Comparison of ENCODE assay signal across 16 mouse cellular contexts in the genomic region with DNA sequence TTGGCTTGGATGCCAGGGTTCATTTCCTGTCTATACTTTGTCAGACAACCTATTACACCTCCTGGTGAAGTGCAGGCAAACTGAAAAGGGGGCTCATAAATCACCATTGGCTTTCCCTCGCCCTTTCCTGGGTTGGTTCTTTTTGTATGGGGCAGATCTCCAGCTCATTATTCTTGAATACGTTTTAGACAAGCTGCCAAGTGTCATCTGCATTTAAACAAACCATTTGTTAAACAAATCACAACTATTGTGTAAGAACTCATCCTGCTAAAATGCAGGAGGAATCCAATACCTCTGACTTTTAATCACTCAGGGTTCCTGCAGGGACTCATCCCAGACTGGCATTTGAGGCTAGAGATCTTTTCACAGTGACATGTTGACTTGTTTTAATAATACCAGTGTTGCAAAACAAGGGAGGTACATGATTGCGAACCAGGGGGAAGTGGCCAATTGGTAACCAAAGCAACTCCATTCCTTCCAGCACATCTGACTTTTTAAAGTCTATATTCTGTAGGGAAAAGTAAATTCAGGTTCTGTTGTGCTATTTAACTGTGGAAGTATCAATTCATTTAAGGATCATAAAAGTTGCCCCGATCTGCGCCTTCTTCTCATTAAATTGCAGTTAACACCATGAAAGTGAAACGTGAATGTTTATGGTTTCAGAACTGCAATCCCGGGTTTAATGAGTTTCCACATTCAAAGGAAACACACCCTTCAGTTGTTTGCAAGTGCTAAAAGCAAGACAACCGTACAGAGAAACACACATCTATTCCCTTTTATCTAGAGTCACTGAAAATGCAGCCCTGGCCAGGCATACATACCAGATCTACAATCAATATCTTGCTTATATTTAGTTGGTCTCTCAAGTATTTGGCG.
DNase-seq lines count a peak whose midpoint lies in the region; ATAC-seq and TF ChIP-seq lines count a peak whose summit lies in the region.
"Had no signal": no experiment of that assay in that cellular context is flagged by ENCODE, and none has a peak within 500 bp of the region (broad histone marks: within the 10 kb centered on the region; RNA-seq: fewer than 3 reads in every experiment).

No protein-coding gene starts in this region.

- ATAC-seq in lung, embryonic 14.5 days (ENCODE audit: insufficient read depth), result no peak
- peak; percentile 33; the same call in 1 of the 2 replicates for ATAC-seq in granulocyte monocyte progenitor cell, adult 5-6 weeks (replicated peaks; ENCODE audit: poor library complexity, severe bottlenecking)
- ATAC-seq in neural tube, embryonic 15.5 days (ENCODE audit: low FRiP score), result no peak

- peak; percentile 41 for DNase-seq in lung, embryonic 14.5 days
- DNase-seq in lung, postnatal 14 days, result no peak
- DNase-seq in embryo, embryonic 10 days (ENCODE audit: low spot score), result peak; percentile 58
- no peak for DNase-seq in cerebellum, adult 11-12 months
- DNase-seq in natural killer cell, adult 2 months (ENCODE audit: low spot score in 2 of 2), result no peak
- no peak for DNase-seq in c-Kit-positive CD71-positive TER-119-positive erythroid progenitor cells, embryonic 14.5 days (ENCODE audit: low spot score)
- DNase-seq: cerebellum, postnatal 25 days; gastrocnemius, postnatal 25 days; kidney, postnatal 36 days; retina, postnatal 1 day had no signal

- no peak for TF ChIP-seq CTCF in lung, embryonic 14.5 days (IDR thresholded peaks at IDR 0.05; ENCODE audit: low read depth)

- no peak overlapping the region for H3K4me2 ChIP-seq in lung, embryonic 14.5 days
- 0 out of 2 replicates have a peak overlapping the region, but pooled peaks have one; percentile 2 for H3K4me2 ChIP-seq in neural tube, embryonic 15.5 days
- H3K4me2 ChIP-seq: hindbrain, embryonic 15.5 days had no signal

- no peaks in the 10 kb centered on the region for H3K27me3 ChIP-seq in lung, embryonic 14.5 days (ENCODE audit: insufficient read depth, low read length)
- no peaks in the 10 kb centered on the region for H3K27me3 ChIP-seq in neural tube, embryonic 15.5 days (replicated peaks)
- H3K27me3 ChIP-seq: hindbrain, embryonic 15.5 days; megakaryocyte, embryonic 14.5 days had no signal

- H3K4me1 ChIP-seq in lung, embryonic 14.5 days (ENCODE audit: insufficient read depth), result peaks cover 3% of the 10 kb centered on the region; the same call in 1 of the 2 replicates
- peaks cover 15% of the 10 kb centered on the region for H3K4me1 ChIP-seq in neural tube, embryonic 15.5 days
- H3K4me1 ChIP-seq: megakaryocyte, embryonic 14.5 days had no signal

- no peaks in the 10 kb centered on the region for H3K36me3 ChIP-seq in lung, embryonic 14.5 days (ENCODE audit: insufficient read depth)
- H3K36me3 ChIP-seq in neural tube, embryonic 15.5 days, result no peaks in the 10 kb centered on the region
- H3K36me3 ChIP-seq: forebrain, embryonic 10.5 days; hindbrain, embryonic 15.5 days had no signal

- WGBS in lung, embryonic 14.5 days, result 50% methylated on average over 9 of the region's 9 CpGs
- 13% methylated on average over 9 of the region's 9 CpGs for WGBS in neural tube, embryonic 15.5 days

- no peak overlapping the region for H3K27ac ChIP-seq in lung, embryonic 14.5 days (ENCODE audit: low read depth)
- no peak overlapping the region for H3K27ac ChIP-seq in neural tube, embryonic 15.5 days (replicated peaks)
- H3K27ac ChIP-seq: hindbrain, embryonic 15.5 days; liver, embryonic 14.5 days had no signal

- no peak overlapping the region for H3K4me3 ChIP-seq in lung, embryonic 14.5 days (ENCODE audit: low read depth, low read length)
- no peak overlapping the region for H3K4me3 ChIP-seq in neural tube, embryonic 15.5 days (replicated peaks)
- H3K4me3 ChIP-seq: forebrain, embryonic 10.5 days; hindbrain, embryonic 15.5 days; megakaryocyte, embryonic 14.5 days had no signal

- H3K9me3 ChIP-seq in lung, embryonic 14.5 days (ENCODE audit: low read depth, low read length), result no peaks in the 10 kb centered on the region
- no peaks in the 10 kb centered on the region for H3K9me3 ChIP-seq in neural tube, embryonic 15.5 days (replicated peaks)
- H3K9me3 ChIP-seq: forebrain, embryonic 10.5 days; hindbrain, embryonic 15.5 days; megakaryocyte, embryonic 14.5 days had no signal

- no peak overlapping the region for H3K9ac ChIP-seq in lung, embryonic 14.5 days
- H3K9ac ChIP-seq in neural tube, embryonic 15.5 days (replicated peaks), result no peak overlapping the region
- H3K9ac ChIP-seq: hindbrain, embryonic 15.5 days; liver, embryonic 14.5 days had no signal

Comparison
In these comparisons a context has a peak if more than half of its experiments do, and no peak if none do; other contexts are left out.
1. DNase-seq: peak in lung, embryonic 14.5 days (single experiment) and embryo, embryonic 10 days (single experiment); none in lung, postnatal 14 days (single experiment), cerebellum, adult 11-12 months (single experiment), natural killer cell, adult 2 months (0 of 2) and c-Kit-positive CD71-positive TER-119-positive erythroid progenitor cells, embryonic 14.5 days (single experiment).